Mouse (Mus musculus) erythroblast, embryonic 14.5 days (primary cell): ENCODE data around the gene Narfl.

Source experiments
- GATA1 ChIP-seq: IDR thresholded peaks from 2 replicates; pipeline ENCODE4 v1.6.1; 2012; ENCODE audit warnings: low read length, inconsistent platforms, mixed read lengths
- TAL1 ChIP-seq: IDR thresholded peaks from 3 replicates; pipeline ENCODE4 v1.6.1; 2012; ENCODE audit warnings: low read length, inconsistent platforms, mixed read lengths

GRCm38 (mm10) chr17:25829558-25830017, 56.0 kb downstream of the Narfl start:
- TF ChIP-seq GATA1 (no peak), TAL1 (no peak)
